Mouse (Mus musculus): ENCODE results near the gene Golph3. TPM values are rescaled to one million over a fixed set of nuclear protein-coding genes. Genes with fewer than 3 reads are reported as not detected.

Golph3 gene
- total RNA-seq (2023): 10 to 100 TPM; 98.2 to 99.2 TPM

DNA sequence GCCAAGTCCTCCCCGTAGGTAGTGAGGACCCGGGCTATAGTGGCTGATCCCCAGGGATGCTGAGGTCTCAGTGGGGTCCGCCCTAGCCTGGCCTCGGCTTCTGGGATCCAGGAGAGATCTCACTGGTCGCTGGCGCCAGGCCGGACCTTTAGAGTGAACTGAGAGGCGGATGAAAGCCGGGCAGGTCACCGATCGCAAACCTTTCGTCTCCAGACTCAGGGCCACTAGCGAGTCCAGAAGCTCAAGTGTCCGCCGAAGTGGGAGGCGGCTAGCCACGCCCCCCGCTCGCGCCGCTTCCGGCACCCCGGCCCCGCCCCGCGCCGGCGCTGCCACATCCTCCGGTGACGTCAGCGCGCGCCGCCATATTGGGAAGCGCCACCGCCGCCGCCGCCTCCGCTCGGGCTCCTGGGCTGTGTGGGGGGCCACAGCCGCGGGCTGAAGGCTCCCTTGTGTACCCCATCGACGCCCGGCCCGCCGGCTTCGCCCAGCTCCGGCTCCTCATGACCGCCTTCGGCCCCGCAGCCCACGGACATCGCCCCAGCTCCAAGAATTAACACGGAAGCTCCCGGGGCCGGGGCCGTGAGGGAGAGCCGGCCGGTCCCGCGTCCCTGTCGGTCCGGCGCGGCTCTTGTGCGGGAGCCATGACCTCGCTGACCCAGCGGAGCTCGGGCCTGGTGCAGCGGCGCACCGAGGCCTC is at the start of gene Golph3:
Golph3 (plus strand) TSS at position 360 of the 697 bp plus-strand sequence.

DNA sequence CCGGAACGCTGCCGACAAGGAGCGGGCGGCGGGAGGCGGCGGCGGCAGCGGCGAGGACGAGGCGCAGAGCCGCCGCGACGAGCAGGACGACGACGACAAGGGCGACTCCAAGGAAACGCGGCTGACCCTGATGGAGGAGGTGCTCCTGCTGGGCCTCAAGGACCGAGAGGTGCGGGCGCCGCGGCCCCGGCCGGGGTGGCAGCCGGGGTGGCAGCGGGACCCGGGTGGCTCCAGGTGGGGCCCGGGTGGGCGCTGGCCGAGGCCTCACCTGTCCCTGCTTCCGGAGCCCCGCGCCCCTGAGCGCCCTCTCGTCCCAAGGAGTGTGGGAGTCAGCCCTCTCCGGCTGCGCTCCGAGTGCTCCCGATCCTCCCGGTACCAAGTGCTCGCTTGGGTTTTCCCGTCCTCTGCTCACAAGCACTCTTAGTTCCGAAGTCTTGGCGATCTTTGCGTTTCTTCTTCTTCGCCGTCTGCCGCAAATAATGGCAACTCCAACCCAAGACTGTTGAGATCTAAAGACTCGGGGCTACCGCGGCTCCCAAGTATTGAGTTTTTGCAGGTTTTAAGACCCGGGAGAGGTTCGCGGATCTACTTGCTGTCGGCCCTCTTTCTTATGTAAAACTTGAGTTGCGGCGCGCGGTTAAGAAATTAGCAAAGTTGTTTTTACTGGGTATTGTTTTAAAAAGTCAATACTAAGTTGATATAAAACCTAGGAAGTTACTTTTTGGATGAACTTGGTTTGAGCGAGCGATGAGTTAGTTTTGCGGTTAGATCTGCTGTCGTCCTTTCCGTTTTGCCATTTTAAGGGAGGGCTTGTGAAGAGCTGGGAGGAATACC is 755 bp downstream of the Golph3 start, which contains the start of gene 1810049J17Rik:
1810049J17Rik (minus strand) TSS at position 112 of the 834 bp plus-strand sequence.

Other genes starting within 250 kb of the Golph3 start
- gene Zfr, start 203.6 kb upstream of the Golph3 start, total RNA-seq (2023): 100 to 1,000 TPM; 102 to 114 TPM
- 10 to 100 TPM; 30.6 to 31.5 TPM for gene Mtmr12, start 116.4 kb upstream of the Golph3 start, total RNA-seq (2023)
- gene 1810049J17Rik, start 449 bp downstream of the Golph3 start, total RNA-seq (2023): 1 to 10 TPM in 1 of 2 experiments, not detected in 1; 2.5 TPM

Data from monocyte, adult 59 days (primary cell).